Mouse (Mus musculus) erythroblast, embryonic 14.5 days (primary cell): Measurements from ENCODE around the gene Gm11634. TPM values are rescaled to one million over a fixed set of nuclear protein-coding genes. Genes with fewer than 3 reads are reported as not detected.
"Not testable (repeated sequence)": the region's sequence is repeated elsewhere in the genome, so short reads cannot be mapped to it uniquely, and the experiment has no call there.

Experiments
- H3K27me3 ChIP-seq: 2 replicates; pipeline ENCODE4 v1.6.1; 2012; ENCODE audit warnings: inconsistent platforms; ENCODE audit not compliant: control insufficient read depth
- H3K36me3 ChIP-seq: 2 replicates; pipeline ENCODE4 v1.6.1; 2012; ENCODE audit warnings: mild to moderate bottlenecking, inconsistent platforms; ENCODE audit not compliant: control insufficient read depth
- H3K4me1 ChIP-seq: 2 replicates; pipeline ENCODE4 v1.6.1; 2012; ENCODE audit warnings: inconsistent platforms; ENCODE audit not compliant: control insufficient read depth
- H3K4me3 ChIP-seq: replicated peaks from 2 replicates; pipeline ENCODE3; 2012; ENCODE audit warnings: moderate library complexity, mild to moderate bottlenecking, inconsistent platforms
- H3K9me3 ChIP-seq: 2 replicates; pipeline ENCODE4 v1.6.1; 2012; ENCODE audit warnings: low read length, inconsistent platforms, mixed read lengths; ENCODE audit not compliant: control insufficient read depth
- GATA1 ChIP-seq: IDR thresholded peaks from 2 replicates; pipeline ENCODE4 v1.6.1; 2012; ENCODE audit warnings: low read length, inconsistent platforms, mixed read lengths
- TAL1 ChIP-seq: IDR thresholded peaks from 3 replicates; pipeline ENCODE4 v1.6.1; 2012; ENCODE audit warnings: low read length, inconsistent platforms, mixed read lengths
- polyA plus RNA-seq: library from polyadenylated mRNA; stranded (reverse); fragments of >175 nt; gene quantifications from 2 replicates; pipeline ENCODE4 v1.2.3, GENCODE M21; 2012

Gene Gm11634
- polyA plus RNA-seq, 1 experiment: not detected

DNA sequence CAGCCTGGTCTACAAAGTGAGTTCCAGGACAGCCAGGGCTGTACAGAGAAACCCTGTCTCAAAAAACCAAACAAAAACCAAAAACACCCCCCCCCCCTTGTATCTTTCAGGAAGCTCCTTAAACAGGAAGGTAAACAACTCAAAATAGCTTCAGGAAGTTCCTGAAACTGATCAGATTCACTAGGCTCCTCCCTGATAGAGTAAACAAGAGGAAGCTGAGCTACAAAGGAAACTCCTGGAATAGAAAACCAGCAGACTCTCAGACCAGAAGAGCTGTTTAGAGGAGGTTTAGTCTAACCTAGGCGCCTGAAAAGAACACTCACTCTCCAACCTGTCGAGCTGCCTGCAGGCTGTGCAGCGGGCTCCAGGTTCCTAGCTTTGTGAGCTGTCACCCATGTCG lies 40.7 kb upstream of the Gm11634 start:
- Histone ChIP-seq H3K4me3 (no peak overlapping the region), H3K4me1 (peaks cover 18% of the 10 kb centered on the region), H3K27me3 (peaks cover 7% of the 10 kb centered on the region), H3K9me3 (peaks cover 5% of the 10 kb centered on the region; the same call in 1 of the 2 replicates), H3K36me3 (peaks cover 9% of the 10 kb centered on the region)
- no peak for TF ChIP-seq GATA1

DNA sequence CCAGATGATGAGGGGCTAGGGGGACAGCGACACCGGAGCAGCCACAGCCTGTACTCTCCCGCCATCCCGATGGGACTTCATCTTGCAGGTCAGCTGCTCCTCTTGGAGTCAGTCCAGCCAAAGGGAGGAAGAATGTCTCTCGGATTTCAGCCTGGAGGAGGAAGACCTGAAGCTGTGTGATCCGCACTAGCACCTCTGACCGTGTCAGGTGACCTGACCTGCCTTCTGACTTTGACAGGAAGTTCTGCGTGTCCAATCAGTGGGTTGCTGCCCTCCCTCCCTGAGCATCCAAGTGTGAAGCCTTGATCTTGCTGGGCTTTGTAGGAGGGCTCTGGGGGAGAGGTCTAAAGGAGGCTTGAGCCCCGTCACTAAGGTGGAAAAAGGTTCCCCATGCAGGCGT lies 36.6 kb upstream of the Gm11634 start:
- peaks cover 2% of the 10 kb centered on the region for H3K4me1 ChIP-seq
- peaks cover 7% of the 10 kb centered on the region for H3K27me3 ChIP-seq
- no peak for TF ChIP-seq GATA1
- TF ChIP-seq TAL1: no peak

DNA sequence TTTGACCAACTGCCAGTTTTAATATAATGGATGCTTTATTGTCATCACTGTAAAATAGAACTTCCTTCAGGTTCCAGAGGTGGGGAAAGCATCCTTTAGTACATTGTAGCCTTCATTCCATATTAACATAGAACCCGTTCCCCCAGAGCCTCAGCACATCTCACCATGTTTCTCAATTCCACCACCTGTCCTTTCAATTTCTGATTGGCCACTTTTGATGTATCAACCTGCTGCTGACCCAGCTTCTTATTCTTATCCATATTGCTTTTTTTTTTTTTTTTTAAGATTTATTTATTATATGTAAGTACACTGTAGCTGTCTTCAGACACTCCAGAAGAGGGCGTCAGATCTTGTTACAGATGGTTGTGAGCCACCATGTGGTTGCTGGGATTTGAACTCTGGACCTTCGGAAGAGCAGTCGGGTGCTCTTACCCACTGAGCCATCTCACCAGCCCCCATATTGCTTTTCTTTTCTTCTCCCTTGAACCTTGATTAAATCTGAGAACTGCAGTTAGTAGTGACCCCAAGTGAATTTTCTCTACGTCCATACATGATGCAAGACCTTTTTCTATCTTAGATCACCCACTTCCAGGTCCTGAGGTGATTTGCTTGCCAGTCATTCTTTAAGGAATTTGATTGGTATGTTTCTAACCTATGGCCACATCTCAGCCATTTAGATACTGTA lies 29.8 kb upstream of the Gm11634 start:
- H3K4me1 ChIP-seq: peaks cover 39% of the 10 kb centered on the region
- H3K4me3 ChIP-seq: peak overlapping the region; percentile 78
- peaks cover 17% of the 10 kb centered on the region for H3K36me3 ChIP-seq
- not testable (repeated sequence) for H3K9me3 ChIP-seq, H3K27me3 ChIP-seq

More for the DNA sequence above, 36.6 kb upstream of the Gm11634 start:
- Histone ChIP-seq H3K4me3 (no peak overlapping the region), H3K9me3 (peaks cover 5% of the 10 kb centered on the region; the same call in 1 of the 2 replicates), H3K36me3 (peaks cover 24% of the 10 kb centered on the region)

DNA sequence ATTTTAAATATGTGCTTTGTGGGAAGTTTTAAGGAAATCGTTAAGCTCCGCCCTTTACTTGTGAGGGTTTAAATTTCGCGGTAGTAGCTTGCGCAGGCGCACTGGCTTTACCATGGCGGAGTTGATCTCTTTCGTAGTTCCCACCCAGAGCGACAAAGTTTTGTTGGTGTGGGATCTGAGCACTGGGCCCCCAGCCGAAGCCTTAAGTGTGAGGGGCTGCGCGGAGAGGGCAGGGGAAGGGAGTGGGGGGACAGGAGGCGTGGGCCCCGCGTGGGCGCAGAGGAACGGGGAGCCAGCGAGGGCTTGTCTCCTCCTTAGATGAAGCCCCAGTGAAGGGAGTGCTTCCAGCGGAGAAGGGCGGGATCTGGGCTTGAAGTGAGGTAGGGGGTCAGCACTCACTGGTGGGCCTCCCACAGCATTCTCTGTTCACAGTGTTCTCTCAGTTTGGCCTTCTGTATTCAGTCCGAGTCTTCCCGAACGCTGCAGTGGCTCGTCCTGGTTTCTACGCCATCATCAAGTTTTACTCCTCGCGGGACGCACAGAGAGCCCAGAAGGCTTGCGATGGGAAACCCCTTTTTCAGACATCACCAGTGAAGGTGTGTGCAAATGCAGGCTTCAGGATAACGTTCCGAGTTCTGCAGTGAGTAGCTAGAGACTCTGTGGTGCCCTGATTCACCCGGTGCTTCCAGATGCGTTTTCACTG lies 29.0 kb upstream of the Gm11634 start:
- H3K9me3 ChIP-seq: peaks cover 13% of the 10 kb centered on the region
- H3K36me3 ChIP-seq: peaks cover 13% of the 10 kb centered on the region
- TF ChIP-seq GATA1: no peak
- no peak for TF ChIP-seq TAL1
- no peaks in the 10 kb centered on the region for H3K27me3 ChIP-seq
- peak overlapping the region; percentile 78 for H3K4me3 ChIP-seq
- peaks cover 39% of the 10 kb centered on the region for H3K4me1 ChIP-seq

DNA sequence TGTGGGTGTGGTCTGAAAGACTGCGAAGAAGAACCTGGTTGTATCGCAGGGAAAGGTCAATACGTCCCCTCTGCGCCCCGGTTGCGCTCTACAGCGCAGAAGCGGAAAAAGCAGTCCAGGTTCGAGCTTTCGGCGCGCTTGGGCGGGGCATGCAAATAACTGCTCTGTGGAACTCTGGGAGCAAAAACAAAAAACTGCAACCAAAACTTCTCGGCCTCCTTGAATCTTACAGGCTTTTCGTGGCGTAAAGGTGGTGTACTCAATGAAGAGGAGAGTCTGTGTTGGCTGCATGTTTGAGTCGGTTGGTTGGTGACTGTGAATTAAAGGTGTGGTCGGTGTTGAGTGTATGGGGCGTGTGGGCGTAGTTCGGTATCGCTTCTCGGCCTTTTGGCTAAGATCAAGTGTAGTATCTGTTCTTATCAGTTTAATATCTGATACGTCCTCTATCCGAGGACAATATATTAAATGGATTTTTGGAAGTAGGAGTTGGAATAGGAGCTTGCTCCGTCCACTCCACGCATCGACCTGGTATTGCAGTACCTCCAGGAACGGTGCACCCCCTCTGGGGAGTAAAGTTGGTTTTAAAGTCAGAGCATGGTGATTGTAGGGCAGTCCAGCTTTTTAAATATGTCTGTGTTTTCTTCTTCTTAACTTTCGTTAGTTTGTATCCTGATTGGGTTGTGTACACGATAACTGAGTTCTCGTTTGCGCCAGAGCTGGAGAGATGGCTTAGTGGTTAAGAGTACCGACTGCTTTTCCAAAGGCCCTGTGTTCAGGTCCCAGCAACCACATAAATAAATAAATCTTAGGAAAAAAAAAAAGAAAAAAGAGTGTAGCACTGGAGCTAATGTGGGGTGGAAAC lies 28.2 kb upstream of the Gm11634 start, which contains the start of gene Rdm1:
TSS of gene Rdm1 (plus strand) at position 201 of the 862 bp plus-strand sequence.
- peaks cover 10% of the 10 kb centered on the region for H3K36me3 ChIP-seq
- peaks cover 39% of the 10 kb centered on the region for H3K4me1 ChIP-seq
- no peak for TF ChIP-seq TAL1
- TF ChIP-seq GATA1: no peak
- peak within 1 kb of the TSS; percentile 78 for H3K4me3 ChIP-seq
- peaks cover 16% of the 10 kb centered on the region for H3K9me3 ChIP-seq
- H3K27me3 ChIP-seq: no peaks in the 10 kb centered on the region

DNA sequence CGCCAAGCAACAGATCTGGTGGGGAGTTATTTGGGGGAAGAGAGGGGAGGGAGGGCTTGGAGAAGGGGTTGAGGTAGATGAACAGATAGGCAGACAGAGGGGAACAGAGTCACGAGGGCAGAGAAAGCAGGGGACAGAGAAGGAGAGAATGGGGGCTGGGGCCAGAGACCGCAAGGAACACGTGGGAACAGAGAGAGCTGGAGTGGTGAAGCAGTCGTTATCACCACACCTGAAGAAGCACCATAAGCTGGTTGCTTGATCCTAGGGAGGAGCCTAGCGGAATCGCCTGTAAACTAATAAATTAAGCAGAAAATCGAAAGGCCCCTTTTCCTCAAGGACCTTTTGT lies 27.6 kb upstream of the Gm11634 start:
- Histone ChIP-seq H3K36me3 (peaks cover 9% of the 10 kb centered on the region), H3K4me3 (peak overlapping the region; percentile 78), H3K4me1 (peaks cover 39% of the 10 kb centered on the region), H3K27me3 (no peaks in the 10 kb centered on the region; the same call in 1 of the 2 replicates), H3K9me3 (peaks cover 21% of the 10 kb centered on the region)
- TF ChIP-seq TAL1: no peak
- TF ChIP-seq GATA1: no peak

DNA sequence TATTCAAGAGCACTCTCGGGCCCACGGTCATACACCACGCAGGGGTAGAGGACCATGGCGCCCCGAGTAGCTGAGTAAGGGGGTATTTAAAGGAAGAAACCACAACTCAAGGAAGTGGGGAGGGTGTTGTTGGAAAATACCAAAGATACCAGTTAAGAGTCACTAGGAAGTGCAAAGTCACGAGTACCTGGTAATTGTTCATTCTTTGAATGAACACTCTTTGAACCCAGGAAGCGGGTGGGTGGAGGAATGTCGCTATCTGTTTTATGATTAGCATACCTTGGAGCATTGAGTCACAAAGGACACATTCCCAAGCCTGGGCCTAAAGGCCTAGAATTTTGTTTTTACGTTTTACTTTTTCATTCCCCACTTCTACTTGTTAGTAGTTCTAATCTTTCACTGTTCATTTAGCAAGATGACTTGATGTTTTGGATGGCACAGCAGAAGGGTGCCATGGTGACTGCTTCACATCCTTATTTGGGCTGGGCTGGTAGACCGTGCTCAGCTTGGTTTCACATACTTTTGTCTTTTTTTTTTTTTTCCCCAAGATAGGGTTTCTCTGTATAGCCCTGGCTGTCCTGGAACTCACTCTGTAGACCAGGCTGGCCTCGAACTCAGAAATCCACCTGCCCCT lies 21.1 kb upstream of the Gm11634 start:
- H3K4me3 ChIP-seq, H3K27me3 ChIP-seq, H3K36me3 ChIP-seq: not testable (repeated sequence)
- H3K4me1 ChIP-seq: peaks cover 39% of the 10 kb centered on the region
- peaks cover 21% of the 10 kb centered on the region for H3K9me3 ChIP-seq

DNA sequence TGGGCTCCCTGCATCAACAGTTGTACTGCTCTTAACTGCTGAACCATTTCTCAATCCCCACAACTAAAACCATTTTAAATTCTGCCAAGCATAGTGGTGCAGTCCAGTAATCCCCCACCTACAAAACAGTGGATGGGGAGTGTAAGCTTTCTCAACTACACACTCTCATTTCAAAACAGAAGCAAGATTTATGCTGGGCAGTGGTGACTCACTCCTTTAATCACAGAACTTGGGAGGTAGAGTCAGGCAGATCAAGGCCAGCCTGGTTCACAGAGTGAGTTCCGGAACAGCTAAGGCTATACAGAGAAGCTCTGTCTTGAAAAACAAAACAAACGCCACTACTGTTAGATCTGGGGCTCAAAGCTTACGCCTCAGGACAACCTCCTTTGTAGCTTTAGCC lies 19.5 kb upstream of the Gm11634 start:
- Histone ChIP-seq H3K36me3 (no peaks in the 10 kb centered on the region), H3K9me3 (peaks cover 11% of the 10 kb centered on the region), H3K4me1 (peaks cover 52% of the 10 kb centered on the region), H3K27me3 (peaks cover 3% of the 10 kb centered on the region; the same call in 1 of the 2 replicates), H3K4me3 (no peak overlapping the region)
- TF ChIP-seq TAL1: no peak
- no peak for TF ChIP-seq GATA1

DNA sequence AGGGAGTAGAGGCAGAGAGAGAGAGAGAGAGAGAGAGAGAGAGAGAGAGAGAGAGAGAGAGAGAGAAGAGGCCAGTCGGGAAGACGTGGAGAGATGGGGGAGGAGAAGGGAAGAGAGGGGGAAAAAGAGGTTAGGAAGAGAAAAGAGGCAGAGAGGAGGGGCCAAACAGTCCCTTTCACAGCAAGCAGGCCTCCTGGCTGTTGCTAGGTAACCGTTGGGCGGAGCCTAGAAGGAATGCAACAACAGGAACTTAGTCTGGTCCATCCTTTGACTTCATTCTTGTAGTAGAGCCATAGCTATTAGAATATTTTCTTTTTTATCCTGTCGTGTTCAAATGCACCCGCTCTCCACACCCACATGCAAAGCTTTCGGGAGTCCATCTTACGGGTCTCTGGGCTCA lies 18.8 kb upstream of the Gm11634 start:
- Histone ChIP-seq H3K36me3 (no peaks in the 10 kb centered on the region), H3K27me3 (peaks cover 3% of the 10 kb centered on the region; the same call in 1 of the 2 replicates), H3K9me3 (peaks cover 6% of the 10 kb centered on the region), H3K4me1 (peaks cover 52% of the 10 kb centered on the region), H3K4me3 (no peak overlapping the region)
- TF ChIP-seq GATA1: no peak
- no peak for TF ChIP-seq TAL1
